Mouse (Mus musculus) B cell, adult 2 months (primary cell): ENCODE measurements around the gene Tbx4.

ENCODE experiments used
- DNase-seq, 2 experiments: peaks; one replicate each; pipeline ENCODE4 v3.0.0; 2022

The Tbx4 gene

GRCm38 (mm10) chr11:85885665-85886428, at the start of gene Tbx4:
TSS of gene Tbx4 (plus strand) at chr11:85886422.
- DNase-seq: no peak

GRCm38 (mm10) chr11:85836523-85837290, 49.5 kb upstream of the Tbx4 start:
- peak; percentile 35 to 46 for DNase-seq

- DNase-seq: no peak
Measured at GRCm38 (mm10) chr11:85837291-85837647, 49.0 kb upstream of the Tbx4 start.

GRCm38 (mm10) chr11:85837648-85838423, 48.4 kb upstream of the Tbx4 start:
- DNase-seq: peak in 1 of 2 experiments; percentile 30

- no peak for DNase-seq
Measured at GRCm38 (mm10) chr11:85838424-85839257, 47.6 kb upstream of the Tbx4 start.

GRCm38 (mm10) chr11:85839258-85840030, 46.8 kb upstream of the Tbx4 start:
- DNase-seq: peak in 1 of 2 experiments; percentile 14

GRCm38 (mm10) chr11:85840031-85840802, 46.0 kb upstream of the Tbx4 start:
- peak; percentile 36 to 42 for DNase-seq

GRCm38 (mm10) chr11:85840803-85841145, 45.4 kb upstream of the Tbx4 start:
- DNase-seq: peak; percentile 39 to 43

- peak in 1 of 2 experiments; percentile 31 for DNase-seq
Measured at GRCm38 (mm10) chr11:85841211-85841681, 45.0 kb upstream of the Tbx4 start.

GRCm38 (mm10) chr11:85841980-85842379, 44.2 kb upstream of the Tbx4 start:
- DNase-seq: peak; percentile 66 to 70

- peak in 1 of 2 experiments; percentile 13 for DNase-seq
Measured at GRCm38 (mm10) chr11:85842596-85843346, 43.5 kb upstream of the Tbx4 start.

- peak; percentile 81 to 82 for DNase-seq
Measured at GRCm38 (mm10) chr11:85843347-85843692, 42.9 kb upstream of the Tbx4 start.

- peak; percentile 61 to 68 for DNase-seq
Measured at GRCm38 (mm10) chr11:85844144-85844965, 41.9 kb upstream of the Tbx4 start.

- DNase-seq: no peak
Measured at GRCm38 (mm10) chr11:85844971-85845370, 41.3 kb upstream of the Tbx4 start.

- DNase-seq: no peak
Measured at GRCm38 (mm10) chr11:85845921-85846320, 40.3 kb upstream of the Tbx4 start.

- DNase-seq: no peak
Measured at GRCm38 (mm10) chr11:85846509-85846908, 39.7 kb upstream of the Tbx4 start.

- peak; percentile 66 to 69 for DNase-seq
Measured at GRCm38 (mm10) chr11:85849037-85849436, 37.2 kb upstream of the Tbx4 start.

GRCm38 (mm10) chr11:85850233-85850632, 36.0 kb upstream of the Tbx4 start, which contains the start of gene Gm11444:
TSS of gene Gm11444 (minus strand) at chr11:85850333.
- DNase-seq: no peak

- peak in 1 of 2 experiments; percentile 28 for DNase-seq
Measured at GRCm38 (mm10) chr11:85850758-85851157, 35.5 kb upstream of the Tbx4 start.
